In genomic region chr6:103833501-103834132, GRCm38 (mm10) we compare ENCODE assay signal across 8 mouse cellular contexts.
DNase-seq lines count a peak whose midpoint lies in the region; ATAC-seq and TF ChIP-seq lines count a peak whose summit lies in the region.

No protein-coding gene starts in this region.

- TF ChIP-seq CTCF in gastrocnemius, adult 2 months (IDR thresholded peaks at IDR 0.05) = peak; percentile 56

- peak; percentile 75 to 83 for ATAC-seq in hematopoietic stem cell, adult 5-6 weeks (replicated peaks in 1 of 2; ENCODE audit: insufficient read depth in 1 of 2, low FRiP score in 2 of 2, low TSS enrichment in 1 of 2, low read depth in 1 of 2, poor library complexity in 2 of 2, severe bottlenecking in 2 of 2)

- intact Hi-C loops in gastrocnemius, adult 2 months (cut with DNase I) = no loop called here

- H3K4me3 ChIP-seq in gastrocnemius, adult 2 months = no peak overlapping the region

- H3K27ac ChIP-seq in gastrocnemius, adult 2 months = no peak overlapping the region

- DNase-seq in gastrocnemius, adult 2 months = no peak
- no peak for DNase-seq in gastrocnemius, adult 18-20 months (ENCODE audit: low spot score)
- peak; percentile 74 for DNase-seq in R1 (ENCODE audit: low read depth, low spot score)
- DNase-seq in cerebellum, postnatal 4 days (ENCODE audit: low spot score in 2 of 2) = peak; percentile 48 to 67
- peak; percentile 71 to 77 for DNase-seq in layer of hippocampus, postnatal 10 days (ENCODE audit: low spot score in 2 of 2)
- peak; percentile 31 for DNase-seq in lung, postnatal 14 days
- peak; percentile 53 for DNase-seq in right cerebral cortex, postnatal 25 days

Comparison
In these comparisons a context has a peak if more than half of its experiments do, and no peak if none do; other contexts are left out.
1. DNase-seq: peak in R1 (single experiment), cerebellum, postnatal 4 days (2 of 2), layer of hippocampus, postnatal 10 days (2 of 2), lung, postnatal 14 days (single experiment) and right cerebral cortex, postnatal 25 days (single experiment); none in gastrocnemius, adult 2 months (single experiment) and gastrocnemius, adult 18-20 months (single experiment).